Mouse (Mus musculus): ENCODE data around the gene Adgrf5. TPM values are rescaled to one million over a fixed set of nuclear protein-coding genes. Genes with fewer than 3 reads are reported as not detected.

Gene Adgrf5
- polyA plus RNA-seq, 1 experiment from 2014 or later, result 6.3 TPM

GRCm38 (mm10) chr17:43357902-43358539 is 2.2 kb upstream of the Adgrf5 start:
- Histone ChIP-seq H3K4me3 (no peak overlapping the region), H3K27ac (replicated peaks) (no peak overlapping the region), H3K4me2 (replicated peaks) (no peak overlapping the region), H3K4me1 (peaks cover 5% of the 10 kb centered on the region; the same call in 1 of the 2 replicates), H3K9me3 (no peaks in the 10 kb centered on the region), H3K9ac (replicated peaks) (no peak overlapping the region), H3K27me3 (no peaks in the 10 kb centered on the region), H3K36me3 (no peaks in the 10 kb centered on the region)
- no peak for ATAC-seq (replicated peaks)
- 9% methylated on average over 9 of the region's 9 CpGs for WGBS

DNA sequence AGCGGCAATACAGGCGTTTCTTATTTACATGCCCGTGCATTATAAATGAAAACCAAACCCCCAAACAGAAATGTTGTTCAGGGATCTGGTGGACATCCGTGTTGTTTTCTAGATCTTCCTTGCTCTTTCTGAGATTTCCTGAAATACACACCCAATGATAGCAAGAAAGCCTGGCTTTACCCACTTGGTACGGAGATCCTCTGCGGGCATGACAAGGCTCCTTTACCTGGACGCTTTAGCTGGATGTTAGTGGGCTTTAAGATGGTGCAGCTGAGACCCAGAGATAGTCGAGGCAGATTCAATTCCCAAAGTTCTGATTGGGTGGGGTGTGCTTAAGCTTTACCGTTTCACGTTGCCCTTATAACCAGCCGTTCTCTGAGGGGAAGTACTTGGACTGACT is 770 bp downstream of the Adgrf5 start:
- no peak overlapping the region for H3K27ac ChIP-seq (replicated peaks)
- H3K9ac ChIP-seq (replicated peaks), result no peak overlapping the region
- H3K27me3 ChIP-seq, result no peaks in the 10 kb centered on the region
- H3K4me1 ChIP-seq, result peaks cover 5% of the 10 kb centered on the region; the same call in 1 of the 2 replicates
- no peaks in the 10 kb centered on the region for H3K9me3 ChIP-seq
- 83% methylated on average over 11 of the region's 11 CpGs for WGBS
- H3K36me3 ChIP-seq, result no peaks in the 10 kb centered on the region
- ATAC-seq (replicated peaks), result no peak
- no peak overlapping the region for H3K4me2 ChIP-seq (replicated peaks)
- no peak overlapping the region for H3K4me3 ChIP-seq

DNA sequence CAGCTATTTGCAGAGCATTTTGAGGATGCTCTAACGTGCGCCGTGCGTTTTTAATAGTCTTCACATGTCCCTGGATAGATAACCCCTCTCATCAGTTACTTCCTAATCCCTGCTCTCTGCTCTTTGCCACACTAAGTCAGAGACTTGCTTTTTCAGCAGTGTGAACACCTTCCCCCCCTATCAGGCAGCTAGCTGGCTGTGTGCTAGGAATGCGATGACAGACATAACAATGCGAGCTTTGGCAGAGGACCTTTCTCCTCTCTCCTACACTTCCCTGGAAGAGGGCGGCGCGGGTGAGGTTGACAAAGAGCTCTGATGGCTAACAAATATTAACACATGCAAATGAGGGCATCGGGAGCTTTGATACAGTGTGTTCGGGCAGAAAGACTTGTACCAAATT is 2.1 kb downstream of the Adgrf5 start:
- no peak overlapping the region for H3K4me3 ChIP-seq
- H3K9me3 ChIP-seq, result no peaks in the 10 kb centered on the region
- H3K27me3 ChIP-seq, result no peaks in the 10 kb centered on the region
- ATAC-seq (replicated peaks), result no peak
- H3K27ac ChIP-seq (replicated peaks), result no peak overlapping the region
- 59% methylated on average over 11 of the region's 11 CpGs for WGBS
- H3K4me2 ChIP-seq (replicated peaks), result no peak overlapping the region
- H3K9ac ChIP-seq (replicated peaks), result no peak overlapping the region
- H3K36me3 ChIP-seq, result no peaks in the 10 kb centered on the region
- H3K4me1 ChIP-seq, result peaks cover 5% of the 10 kb centered on the region; the same call in 1 of the 2 replicates

- no peak overlapping the region for H3K4me3 ChIP-seq
- no peaks in the 10 kb centered on the region for H3K36me3 ChIP-seq
- H3K9me3 ChIP-seq, result no peaks in the 10 kb centered on the region
- H3K4me1 ChIP-seq, result peaks cover 4% of the 10 kb centered on the region; the same call in 1 of the 2 replicates
- H3K27me3 ChIP-seq, result no peaks in the 10 kb centered on the region
- WGBS, result 75% methylated on average over 6 of the region's 6 CpGs
- no peak overlapping the region for H3K4me2 ChIP-seq (replicated peaks)
- H3K27ac ChIP-seq (replicated peaks), result no peak overlapping the region
- no peak for ATAC-seq (replicated peaks)
- no peak overlapping the region for H3K9ac ChIP-seq (replicated peaks)
These were observed 2.6 kb downstream of the Adgrf5 start for GRCm38 (mm10) chr17:43362881-43363280.

- 69% methylated on average over 6 of the region's 6 CpGs for WGBS
- H3K27me3 ChIP-seq, result no peaks in the 10 kb centered on the region
- no peaks in the 10 kb centered on the region for H3K36me3 ChIP-seq
- no peak overlapping the region for H3K4me2 ChIP-seq (replicated peaks)
- H3K9me3 ChIP-seq, result no peaks in the 10 kb centered on the region
- no peaks in the 10 kb centered on the region for H3K4me1 ChIP-seq
- no peak overlapping the region for H3K27ac ChIP-seq (replicated peaks)
- no peak overlapping the region for H3K9ac ChIP-seq (replicated peaks)
- no peak for ATAC-seq (replicated peaks)
- no peak overlapping the region for H3K4me3 ChIP-seq
These were observed 3.7 kb downstream of the Adgrf5 start for GRCm38 (mm10) chr17:43363921-43364320.

- no peaks in the 10 kb centered on the region for H3K27me3 ChIP-seq
- no peaks in the 10 kb centered on the region for H3K36me3 ChIP-seq
- no peak overlapping the region for H3K4me3 ChIP-seq
- no peak for ATAC-seq (replicated peaks)
- 90% methylated on average over 6 of the region's 6 CpGs for WGBS
- no peaks in the 10 kb centered on the region for H3K9me3 ChIP-seq
- no peak overlapping the region for H3K4me2 ChIP-seq (replicated peaks)
- no peak overlapping the region for H3K27ac ChIP-seq (replicated peaks)
- no peak overlapping the region for H3K9ac ChIP-seq (replicated peaks)
- H3K4me1 ChIP-seq, result no peaks in the 10 kb centered on the region
These were observed 5.0 kb downstream of the Adgrf5 start for GRCm38 (mm10) chr17:43365297-43365696.

DNA sequence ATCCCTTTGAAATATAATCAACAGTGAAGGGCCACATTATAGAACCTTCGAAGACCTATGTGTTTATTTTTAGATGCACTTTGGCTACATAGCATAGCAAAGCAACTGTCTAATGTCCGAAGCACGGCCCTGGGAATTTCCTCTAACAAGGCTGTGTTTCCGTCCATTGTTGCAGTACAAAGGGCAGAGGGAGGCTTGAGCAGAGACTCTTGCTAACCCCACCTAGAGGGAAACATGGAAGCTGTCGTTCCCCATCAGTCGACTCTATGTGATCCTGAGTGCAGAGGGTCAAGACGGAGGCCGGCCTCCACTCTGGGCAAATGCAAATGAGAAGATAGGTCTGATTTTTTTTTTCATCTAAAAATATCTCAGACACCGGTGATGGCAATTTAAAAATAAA is 6.2 kb downstream of the Adgrf5 start:
- ATAC-seq (replicated peaks), result no peak
- Histone ChIP-seq H3K9me3 (no peaks in the 10 kb centered on the region), H3K4me2 (replicated peaks) (no peak overlapping the region), H3K27ac (replicated peaks) (no peak overlapping the region), H3K27me3 (no peaks in the 10 kb centered on the region), H3K4me1 (no peaks in the 10 kb centered on the region), H3K9ac (replicated peaks) (no peak overlapping the region), H3K4me3 (no peak overlapping the region), H3K36me3 (no peaks in the 10 kb centered on the region)
- WGBS, result 61% methylated on average over 9 of the region's 9 CpGs

GRCm38 (mm10) chr17:43368171-43368576 is 7.9 kb downstream of the Adgrf5 start:
- Histone ChIP-seq H3K27ac (replicated peaks) (no peak overlapping the region), H3K4me3 (no peak overlapping the region), H3K4me2 (replicated peaks) (no peak overlapping the region), H3K9me3 (no peaks in the 10 kb centered on the region), H3K4me1 (no peaks in the 10 kb centered on the region), H3K36me3 (no peaks in the 10 kb centered on the region), H3K27me3 (no peaks in the 10 kb centered on the region), H3K9ac (replicated peaks) (no peak overlapping the region)
- ATAC-seq (replicated peaks), result no peak
- 68% methylated on average over 5 of the region's 5 CpGs for WGBS

DNA sequence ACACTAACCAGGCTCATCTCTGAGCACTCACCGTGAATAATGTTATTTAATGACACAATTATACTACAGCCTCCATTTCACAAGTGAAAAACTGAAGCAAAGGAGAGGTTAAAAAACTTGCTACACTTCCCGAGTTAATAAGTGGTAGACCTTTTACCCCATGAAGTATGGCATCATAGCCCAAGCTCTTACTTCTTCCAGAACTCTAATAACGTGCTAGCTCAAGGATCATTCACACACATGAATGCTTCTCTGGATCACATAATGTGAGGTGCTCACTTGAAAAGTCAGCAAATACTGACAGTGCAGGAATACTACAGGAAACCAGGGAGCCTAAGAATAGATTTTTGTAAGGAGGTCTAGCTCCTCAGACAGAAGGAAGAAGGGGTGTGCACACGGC is 12.4 kb downstream of the Adgrf5 start:
- no peak for ATAC-seq (replicated peaks)
- H3K9me3 ChIP-seq, result no peaks in the 10 kb centered on the region
- WGBS, result 68% methylated on average over 4 of the region's 4 CpGs
- no peak overlapping the region for H3K9ac ChIP-seq (replicated peaks)
- no peak overlapping the region for H3K4me3 ChIP-seq
- no peaks in the 10 kb centered on the region for H3K27me3 ChIP-seq
- H3K4me1 ChIP-seq, result no peaks in the 10 kb centered on the region
- H3K36me3 ChIP-seq, result no peaks in the 10 kb centered on the region
- no peak overlapping the region for H3K4me2 ChIP-seq (replicated peaks)
- no peak overlapping the region for H3K27ac ChIP-seq (replicated peaks)

DNA sequence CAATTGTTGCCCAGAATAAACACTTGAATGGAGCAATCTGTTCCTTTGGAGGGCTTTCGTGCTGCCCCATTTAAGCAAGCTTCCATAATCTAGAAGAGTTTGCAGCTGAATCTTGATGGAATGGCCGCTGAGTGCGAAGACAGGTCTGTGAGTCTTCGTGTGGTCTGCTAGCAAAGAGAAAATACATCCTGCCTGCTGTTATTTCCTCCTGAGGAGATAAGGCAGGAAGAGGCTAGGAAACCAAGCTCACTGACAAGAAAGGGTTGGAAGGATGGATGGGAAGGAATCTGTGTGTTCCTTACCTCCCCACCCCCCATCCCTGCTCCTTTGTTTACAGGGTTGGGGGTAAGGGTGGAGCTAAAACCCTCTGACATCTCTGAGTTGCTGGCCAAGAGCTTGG is 13.8 kb downstream of the Adgrf5 start:
- no peak overlapping the region for H3K27ac ChIP-seq (replicated peaks)
- ATAC-seq (replicated peaks), result no peak

GRCm38 (mm10) chr17:43376527-43376926 is 16.3 kb downstream of the Adgrf5 start:
- no peak overlapping the region for H3K9ac ChIP-seq (replicated peaks)
- H3K27ac ChIP-seq (replicated peaks), result no peak overlapping the region
- no peaks in the 10 kb centered on the region for H3K36me3 ChIP-seq
- H3K9me3 ChIP-seq, result no peaks in the 10 kb centered on the region
- H3K4me1 ChIP-seq, result no peaks in the 10 kb centered on the region
- no peak overlapping the region for H3K4me2 ChIP-seq (replicated peaks)
- no peaks in the 10 kb centered on the region for H3K27me3 ChIP-seq
- no peak overlapping the region for H3K4me3 ChIP-seq
- ATAC-seq (replicated peaks), result no peak
- WGBS, result 73% methylated on average over 5 of the region's 5 CpGs

More for the DNA sequence above, 13.8 kb downstream of the Adgrf5 start:
- no peak overlapping the region for H3K4me3 ChIP-seq
- no peaks in the 10 kb centered on the region for H3K36me3 ChIP-seq
- H3K4me1 ChIP-seq, result no peaks in the 10 kb centered on the region
- no peak overlapping the region for H3K9ac ChIP-seq (replicated peaks)
- no peaks in the 10 kb centered on the region for H3K9me3 ChIP-seq
- 60% methylated on average over 4 of the region's 4 CpGs for WGBS
- no peaks in the 10 kb centered on the region for H3K27me3 ChIP-seq
- H3K4me2 ChIP-seq (replicated peaks), result no peak overlapping the region

GRCm38 (mm10) chr17:43378703-43379102 is 18.5 kb downstream of the Adgrf5 start:
- 89% methylated on average over 5 of the region's 5 CpGs for WGBS
- no peak for ATAC-seq (replicated peaks)

DNA sequence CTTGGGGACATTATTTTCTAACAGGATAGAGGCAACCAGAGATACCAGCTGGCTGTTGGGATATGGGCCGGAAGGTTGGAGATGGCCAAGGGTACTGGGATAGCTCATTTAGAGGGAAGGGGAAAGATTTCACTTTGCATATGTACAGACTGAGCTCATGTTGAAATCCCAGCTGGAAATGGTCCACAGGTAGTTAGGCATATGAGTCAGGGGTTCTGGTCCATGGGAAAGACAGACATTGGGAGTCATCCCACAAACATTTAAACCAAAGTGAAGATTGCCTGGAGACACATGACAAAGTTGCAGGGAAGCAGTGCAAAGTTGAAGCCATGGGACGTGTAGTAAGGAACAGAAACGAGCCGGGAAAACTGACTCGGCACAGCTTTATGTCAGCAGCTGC is 26.1 kb downstream of the Adgrf5 start:
- H3K27ac ChIP-seq (replicated peaks), result no peak overlapping the region
- H3K27me3 ChIP-seq, result no peaks in the 10 kb centered on the region
- H3K9ac ChIP-seq (replicated peaks), result no peak overlapping the region
- no peak for ATAC-seq (replicated peaks)
- no peak overlapping the region for H3K4me3 ChIP-seq
- H3K4me1 ChIP-seq, result no peaks in the 10 kb centered on the region
- no peak overlapping the region for H3K4me2 ChIP-seq (replicated peaks)
- H3K36me3 ChIP-seq, result no peaks in the 10 kb centered on the region
- 91% methylated on average over 5 of the region's 5 CpGs for WGBS
- no peaks in the 10 kb centered on the region for H3K9me3 ChIP-seq

More at GRCm38 (mm10) chr17:43378703-43379102, 18.5 kb downstream of the Adgrf5 start:
- Histone ChIP-seq H3K9me3 (no peaks in the 10 kb centered on the region), H3K4me1 (no peaks in the 10 kb centered on the region), H3K4me2 (replicated peaks) (no peak overlapping the region), H3K27me3 (no peaks in the 10 kb centered on the region), H3K9ac (replicated peaks) (no peak overlapping the region), H3K4me3 (no peak overlapping the region), H3K27ac (replicated peaks) (no peak overlapping the region), H3K36me3 (no peaks in the 10 kb centered on the region)
